Mouse (Mus musculus) MEL (cell line): ENCODE results near the gene Samd8. TPM values are rescaled to one million over a fixed set of nuclear protein-coding genes. Genes with fewer than 3 reads are reported as not detected.

Experiments
- DNase-seq: peaks from one replicate; pipeline ENCODE4 v3.0.0; 2011; ENCODE audit warnings: low read depth, low spot score
- H3K27ac ChIP-seq: 2 replicates; pipeline ENCODE4 v1.5.1; 2012; ENCODE audit warnings: low read depth, mild to moderate bottlenecking, control low read depth, low read length, moderate library complexity; ENCODE audit not compliant: control insufficient read depth
- H3K27me3 ChIP-seq, 2 experiments: fragments of 150-350 bp in 1 of 2; sonication (generic) in 1 of 2; 2 replicates each; pipeline ENCODE4 v1.6.1; 2012; ENCODE audit warnings: low read length in 2 of 2, mild to moderate bottlenecking in 2 of 2, improper control_type of control experiment in 1 of 2, moderate library complexity in 1 of 2; ENCODE audit not compliant: insufficient read depth in 2 of 2, control insufficient read depth in 1 of 2
- H3K36me3 ChIP-seq, 2 experiments: 2 replicates each; pipeline ENCODE4 v1.6.1; 2012 to 2014; ENCODE audit warnings: low read length in 2 of 2, improper control_type of control experiment in 1 of 2, inconsistent platforms in 1 of 2, mild to moderate bottlenecking in 1 of 2; ENCODE audit not compliant: insufficient read depth in 2 of 2, control insufficient read depth in 1 of 2
- H3K4me1 ChIP-seq, 2 experiments: fragments of 150-350 bp in 1 of 2; sonication (generic) in 1 of 2; 2 replicates each; pipeline ENCODE4 v1.6.1; 2012; ENCODE audit warnings: low read length in 2 of 2, improper control_type of control experiment in 1 of 2, mild to moderate bottlenecking in 1 of 2; ENCODE audit not compliant: insufficient read depth in 2 of 2, control insufficient read depth in 1 of 2
- H3K4me3 ChIP-seq, 2 experiments: fragments of 150-350 bp in 1 of 2; sonication (generic) in 1 of 2; 2 replicates each; pipeline ENCODE4 v1.5.1; 2012; ENCODE audit warnings: low read depth in 2 of 2, low read length in 2 of 2, mild to moderate bottlenecking in 2 of 2, moderate library complexity in 2 of 2, control low read depth in 1 of 2, improper control_type of control experiment in 1 of 2; ENCODE audit not compliant: control insufficient read depth in 1 of 2, insufficient read depth in 1 of 2
- H3K79me2 ChIP-seq: 2 replicates; pipeline ENCODE4 v1.6.1; 2012; ENCODE audit warnings: mild to moderate bottlenecking, low read length, moderate library complexity; ENCODE audit not compliant: control insufficient read depth, poor library complexity, insufficient read depth
- H3K9ac ChIP-seq: 2 replicates; pipeline ENCODE4 v1.6.1; 2012; ENCODE audit warnings: low read depth, mild to moderate bottlenecking, control low read depth, low read length, moderate library complexity; ENCODE audit not compliant: control insufficient read depth, poor library complexity, severe bottlenecking
- H3K9me3 ChIP-seq: fragments of 150-350 bp; sonication (generic); replicated peaks from 2 replicates; pipeline ENCODE4 v1.6.1; 2012; ENCODE audit warnings: mild to moderate bottlenecking, low read length, improper control_type of control experiment, moderate library complexity; ENCODE audit not compliant: insufficient read depth
- CHD1 ChIP-seq: IDR thresholded peaks from 2 replicates; pipeline ENCODE4 v1.6.1; 2012; ENCODE audit warnings: low read depth, mild to moderate bottlenecking, inconsistent platforms, low read length, improper control_type of control experiment
- CTCF ChIP-seq, 3 experiments: IDR thresholded peaks in 2 of 3; conservative IDR thresholded peaks in 1 of 3; 2 replicates each; pipeline ENCODE4 v1.5.1; 2011 to 2012; ENCODE audit warnings: low read length in 3 of 3, low read depth in 2 of 3, mild to moderate bottlenecking in 2 of 3, improper control_type of control experiment in 1 of 3, inconsistent platforms in 1 of 3, mixed read lengths in 1 of 3, moderate library complexity in 1 of 3; ENCODE audit not compliant: control insufficient read depth in 1 of 3, insufficient read depth in 1 of 3, poor library complexity in 1 of 3, severe bottlenecking in 1 of 3
- E2F4 ChIP-seq: IDR thresholded peaks from 2 replicates; pipeline ENCODE4 v1.6.1; 2011; ENCODE audit warnings: low read depth, low read length, improper control_type of control experiment, borderline replicate concordance
- ELF1 ChIP-seq: IDR thresholded peaks from 2 replicates; pipeline ENCODE4 v1.6.1; 2014; ENCODE audit warnings: low read depth, mild to moderate bottlenecking, inconsistent platforms, low read length, improper control_type of control experiment, moderate library complexity
- EP300 ChIP-seq, 2 experiments: IDR thresholded peaks; 2 replicates each; pipeline ENCODE4 v1.6.1; 2011; ENCODE audit warnings: improper control_type of control experiment in 2 of 2, low read length in 2 of 2, low read depth in 1 of 2, mild to moderate bottlenecking in 1 of 2
- ETS1 ChIP-seq: IDR thresholded peaks from 2 replicates; pipeline ENCODE4 v1.6.1; 2012; ENCODE audit warnings: low read depth, mild to moderate bottlenecking, inconsistent platforms, low read length, improper control_type of control experiment, moderate library complexity
- GATA1 ChIP-seq: IDR thresholded peaks from 2 replicates; pipeline ENCODE4 v1.6.1; 2011; ENCODE audit warnings: low read depth, low read length, improper control_type of control experiment
- HCFC1 ChIP-seq: IDR thresholded peaks from 2 replicates; pipeline ENCODE4 v1.6.1; 2012; ENCODE audit warnings: low read depth, mild to moderate bottlenecking, inconsistent platforms, low read length, improper control_type of control experiment, moderate library complexity
- JUND ChIP-seq: IDR thresholded peaks from 2 replicates; pipeline ENCODE4 v1.6.1; 2011; ENCODE audit warnings: low read depth, mild to moderate bottlenecking, improper control_type of control experiment, low read length
- KAT2A ChIP-seq: conservative IDR thresholded peaks from 2 replicates; pipeline ENCODE4 v1.6.1; 2012; ENCODE audit warnings: low read depth, low read length, improper control_type of control experiment, inconsistent platforms
- MAFK ChIP-seq: IDR thresholded peaks from 2 replicates; pipeline ENCODE4 v1.6.1; 2011; ENCODE audit warnings: low read depth, mild to moderate bottlenecking, low read length, improper control_type of control experiment, borderline replicate concordance
- MXI1 ChIP-seq: IDR thresholded peaks from 2 replicates; pipeline ENCODE4 v1.6.1; 2011; ENCODE audit warnings: mild to moderate bottlenecking, low read depth, low read length, improper control_type of control experiment
- MYB ChIP-seq: IDR thresholded peaks from 2 replicates; pipeline ENCODE4 v1.6.1; 2011; ENCODE audit warnings: mild to moderate bottlenecking, low read depth, low read length, improper control_type of control experiment
- POLR2A ChIP-seq, 2 experiments: IDR thresholded peaks; 2 replicates each; pipeline ENCODE4 v1.6.1; 2011 to 2012; ENCODE audit warnings: low read length in 2 of 2, mild to moderate bottlenecking in 2 of 2, control low read depth in 1 of 2, improper control_type of control experiment in 1 of 2, low read depth in 1 of 2, moderate library complexity in 1 of 2; ENCODE audit not compliant: control insufficient read depth in 1 of 2, insufficient read depth in 1 of 2, poor library complexity in 1 of 2
- POLR2AphosphoS5 ChIP-seq: IDR thresholded peaks from 2 replicates; pipeline ENCODE4 v1.6.1; 2012; ENCODE audit warnings: low read depth, borderline replicate concordance, mild to moderate bottlenecking, inconsistent platforms, low read length, moderate library complexity, mixed read lengths
- RAD21 ChIP-seq: IDR thresholded peaks from 2 replicates; pipeline ENCODE4 v1.6.1; 2011; ENCODE audit warnings: mild to moderate bottlenecking, low read depth, low read length, improper control_type of control experiment
- RCOR1 ChIP-seq: IDR thresholded peaks from 2 replicates; pipeline ENCODE4 v1.6.1; 2012; ENCODE audit warnings: low read depth, mild to moderate bottlenecking, inconsistent platforms, low read length, improper control_type of control experiment
- SMC3 ChIP-seq: IDR thresholded peaks from 2 replicates; pipeline ENCODE4 v1.6.1; 2011; ENCODE audit warnings: low read depth, low read length, improper control_type of control experiment
- TAL1 ChIP-seq: IDR thresholded peaks from 2 replicates; pipeline ENCODE4 v1.6.1; 2012; ENCODE audit warnings: mild to moderate bottlenecking, inconsistent platforms, low read length, moderate library complexity, mixed read lengths
- TBP ChIP-seq: IDR thresholded peaks from 2 replicates; pipeline ENCODE4 v1.8.0; 2011; ENCODE audit warnings: low read depth, low read length, improper control_type of control experiment
- UBTF ChIP-seq: IDR thresholded peaks from 2 replicates; pipeline ENCODE4 v1.6.1; 2012; ENCODE audit warnings: low read depth, mild to moderate bottlenecking, inconsistent platforms, low read length, improper control_type of control experiment, moderate library complexity, borderline replicate concordance; ENCODE audit not compliant: insufficient read depth
- USF1 ChIP-seq: IDR thresholded peaks from 2 replicates; pipeline ENCODE4 v1.6.1; 2014; ENCODE audit warnings: low read depth, mild to moderate bottlenecking, inconsistent platforms, low read length, improper control_type of control experiment, moderate library complexity
- USF2 ChIP-seq, 2 experiments: IDR thresholded peaks; 2 replicates each; pipeline ENCODE4 v1.6.1; 2011 to 2012; ENCODE audit warnings: improper control_type of control experiment in 2 of 2, low read length in 2 of 2, borderline replicate concordance in 1 of 2, inconsistent platforms in 1 of 2, low read depth in 1 of 2, mild to moderate bottlenecking in 1 of 2; ENCODE audit not compliant: insufficient read depth in 1 of 2
- ZC3H11A ChIP-seq: IDR thresholded peaks from 2 replicates; pipeline ENCODE4 v1.6.1; 2012; ENCODE audit warnings: low read depth, mild to moderate bottlenecking, inconsistent platforms, low read length, improper control_type of control experiment
- ZKSCAN1 ChIP-seq: IDR thresholded peaks from 2 replicates; pipeline ENCODE4 v1.6.1; 2012; ENCODE audit warnings: low read depth, mild to moderate bottlenecking, inconsistent platforms, low read length, improper control_type of control experiment, moderate library complexity
- polyA plus RNA-seq, 2 experiments: library from polyadenylated mRNA; stranded (reverse) in 1 of 2; unstranded in 1 of 2; fragments of >175 nt in 1 of 2; fragments of >200 nt in 1 of 2; gene quantifications; 2 replicates each; pipeline versions ENCODE4 v1.2.1 to v1.2.4; 2012; ENCODE audit warnings: low replicate concordance in 2 of 2, low read depth in 1 of 2; ENCODE audit not compliant: insufficient read length in 2 of 2, insufficient read depth in 1 of 2, missing spikeins in 1 of 2
- total RNA-seq: library from RNA; depleted of rRNA; stranded (reverse); fragments of 300-350 nt; gene quantifications from 2 replicates; pipeline ENCODE4 v1.2.3, GENCODE M21; 2012

The Samd8 gene
- total and polyA plus RNA-seq, 3 experiments = 5.8 to 6.8 TPM; not detected in 1

GRCm38 (mm10) chr14:21787374-21787773, 37.0 kb downstream of the Samd8 start:
- Histone ChIP-seq H3K27me3 (no peaks in the 10 kb centered on the region), H3K9me3 (no peaks in the 10 kb centered on the region), H3K4me1 (no peaks in the 10 kb centered on the region), H3K27ac (no peak overlapping the region), H3K9ac (no peak overlapping the region), H3K4me3 (no peak overlapping the region), H3K36me3 (no peaks in the 10 kb centered on the region), H3K79me2 (no peaks in the 10 kb centered on the region)
- TF ChIP-seq E2F4 (no peak), HCFC1 (no peak), ZC3H11A (no peak), EP300 (IDR thresholded peaks at IDR 0.05; ENCODE audit: low read depth in 1 of 2, low read length in 2 of 2) (no peak), KAT2A (no peak), CHD1 (no peak), TBP (no peak), TAL1 (no peak), POLR2AphosphoS5 (no peak), USF2 (IDR thresholded peaks at IDR 0.05; ENCODE audit: borderline replicate concordance in 1 of 2, insufficient read depth in 1 of 2, low read depth in 1 of 2, low read length in 2 of 2) (no peak), ZKSCAN1 (no peak), JUND (no peak)
- no peak for DNase-seq

- Histone ChIP-seq H3K4me1 (no peaks in the 10 kb centered on the region), H3K36me3 (peaks cover 0 to 2% of the 10 kb centered on the region in 2 experiments; a peak in 2 of 4 replicates), H3K27me3 (no peaks in the 10 kb centered on the region), H3K27ac (no peak overlapping the region), H3K4me3 (no peak overlapping the region), H3K79me2 (no peaks in the 10 kb centered on the region), H3K9me3 (no peaks in the 10 kb centered on the region), H3K9ac (no peak overlapping the region)
- DNase-seq = no peak
- no peak for TF ChIP-seq POLR2A (IDR thresholded peaks at IDR 0.05; ENCODE audit: control insufficient read depth in 1 of 2, insufficient read depth in 1 of 2, low read depth in 1 of 2, low read length in 2 of 2, poor library complexity in 1 of 2)
- no peak for TF ChIP-seq GATA1
- no peak for TF ChIP-seq UBTF
- no peak for TF ChIP-seq CHD1
- no peak for TF ChIP-seq ETS1
- TF ChIP-seq CTCF (IDR thresholded peaks at IDR 0.05 in 2 of 3, conservative IDR thresholded peaks at IDR 0.05 in 1 of 3; ENCODE audit: control insufficient read depth in 1 of 3, insufficient read depth in 1 of 3, low read depth in 2 of 3, low read length in 3 of 3, poor library complexity in 1 of 3, severe bottlenecking in 1 of 3) = no peak
- no peak for TF ChIP-seq USF2 (IDR thresholded peaks at IDR 0.05; ENCODE audit: borderline replicate concordance in 1 of 2, insufficient read depth in 1 of 2, low read depth in 1 of 2, low read length in 2 of 2)
- TF ChIP-seq RAD21 = no peak
- no peak for TF ChIP-seq POLR2AphosphoS5
- no peak for TF ChIP-seq MXI1
- TF ChIP-seq RCOR1 = no peak
- no peak for TF ChIP-seq USF1
- TF ChIP-seq TBP = no peak
- no peak for TF ChIP-seq ELF1
- TF ChIP-seq ZKSCAN1 = no peak
- no peak for TF ChIP-seq MAFK
- TF ChIP-seq HCFC1 = no peak
- no peak for TF ChIP-seq SMC3
- TF ChIP-seq MYB = no peak
- TF ChIP-seq EP300 (IDR thresholded peaks at IDR 0.05; ENCODE audit: low read depth in 1 of 2, low read length in 2 of 2) = no peak
Measured at GRCm38 (mm10) chr14:21788121-21788520, 37.8 kb downstream of the Samd8 start.
